ENCODE assay signal across 11 mouse cellular contexts in genomic region chr6:30849818-30850217, GRCm38 (mm10). TPM values are rescaled to one million over a fixed set of nuclear protein-coding genes. Genes with fewer than 3 reads are reported as not detected.
A peak's percentile ranks its signal among the peaks of the same experiment; 100 is the strongest.
DNase-seq lines count a peak whose midpoint lies in the region; ATAC-seq lines count a peak whose summit lies in the region.
"Had no signal": no experiment of that assay in that cellular context is flagged by ENCODE, and none has a peak within 500 bp of the region (broad histone marks: within the 10 kb centered on the region; RNA-seq: fewer than 3 reads in every experiment).

No protein-coding gene starts in this region.

- WGBS in neural tube, embryonic 15.5 days: 76% methylated on average over 2 of the region's 2 CpGs

- no peak for ATAC-seq in neural tube, embryonic 15.5 days (ENCODE audit: low FRiP score)

- intact Hi-C loops in heart, postnatal 10 days (cut with DNase I): no loop called here
- intact Hi-C loops in heart, postnatal 36 days (cut with DNase I): no loop called here

- H3K36me3 ChIP-seq in neural tube, embryonic 15.5 days: peaks cover 7% of the 10 kb centered on the region

- H3K4me2 ChIP-seq in neural tube, embryonic 15.5 days: no peak overlapping the region
- H3K4me2 ChIP-seq: hindbrain, embryonic 15.5 days; liver, embryonic 11.5 days; neural tube, embryonic 13.5 days had no signal

- no peaks in the 10 kb centered on the region for H3K4me1 ChIP-seq in neural tube, embryonic 15.5 days
- H3K4me1 ChIP-seq: hindbrain, embryonic 15.5 days; neural tube, embryonic 13.5 days had no signal

- peak; percentile 7 to 27 for DNase-seq in heart, postnatal 10 days
- no peak for DNase-seq in heart, postnatal 36 days
- peak; percentile 16 for DNase-seq in MN1 (ENCODE audit: low spot score)
- peak; percentile 52 for DNase-seq in adipocyte (ENCODE audit: low spot score)
- DNase-seq in gonadal fat pad, adult 2 months (ENCODE audit: low read depth): peak; percentile 8
- no peak for DNase-seq in spleen, adult 18-20 months

- no peak overlapping the region for H3K9ac ChIP-seq in neural tube, embryonic 15.5 days (replicated peaks)
- H3K9ac ChIP-seq: hindbrain, embryonic 15.5 days; neural tube, embryonic 13.5 days had no signal

- H3K9me3 ChIP-seq in neural tube, embryonic 15.5 days (replicated peaks): 0 out of 2 replicates have a peak, but pooled peaks cover 2% of the 10 kb centered on the region
- H3K9me3 ChIP-seq: hindbrain, embryonic 15.5 days; neural tube, embryonic 13.5 days had no signal

- H3K27me3 ChIP-seq in neural tube, embryonic 15.5 days (replicated peaks): no peaks in the 10 kb centered on the region
- H3K27me3 ChIP-seq: hindbrain, embryonic 15.5 days; neural tube, embryonic 13.5 days had no signal

- H3K4me3 ChIP-seq in neural tube, embryonic 15.5 days (replicated peaks): no peak overlapping the region
- H3K4me3 ChIP-seq: hindbrain, embryonic 15.5 days; neural tube, embryonic 13.5 days had no signal

- no peak overlapping the region for H3K27ac ChIP-seq in neural tube, embryonic 15.5 days (replicated peaks)
- H3K27ac ChIP-seq: hindbrain, embryonic 15.5 days; kidney, postnatal 0 days; neural tube, embryonic 13.5 days had no signal

RNA-seq across cellular contexts. Expression of gene Copg2, which starts 46.8 kb away (rescaled TPM):
- 10 to 100 TPM; 47.3 to 57.2 TPM for total RNA-seq in heart, postnatal 10 days (2021)
- 10 to 100 TPM; 40.1 to 41.5 TPM for total RNA-seq in heart, postnatal 36 days (2021)
- polyA plus RNA-seq in gonadal fat pad, adult 2 months (2012; rRNA removed): 26.8 and 26.9 TPM in 2 replicates
- polyA plus RNA-seq in neural tube, embryonic 15.5 days (2015; fragmentation: Nextera tagmentation; extraction: Ambion mirVana): 27.4 and 31.2 TPM in 2 replicates

Comparison
In these comparisons a context has a peak if more than half of its experiments do, and no peak if none do; other contexts are left out.
1. DNase-seq: peak in heart, postnatal 10 days (2 of 2), MN1 (single experiment), adipocyte (single experiment) and gonadal fat pad, adult 2 months (single experiment); none in heart, postnatal 36 days (0 of 2) and spleen, adult 18-20 months (0 of 2).